Mouse (Mus musculus): ENCODE results near the gene Tubb2b. TPM values are rescaled to one million over a fixed set of nuclear protein-coding genes. Genes with fewer than 3 reads are reported as not detected.
A peak's percentile ranks its signal among the peaks of the same experiment; 100 is the strongest.

The Tubb2b gene
- total RNA-seq, 1 experiment, result 139 TPM

GRCm38 (mm10) chr13:34112369-34113081 lies 17.7 kb downstream of the Tubb2b start:
- no peaks in the 10 kb centered on the region for H3K9me3 ChIP-seq (ENCODE audit: control insufficient read depth, insufficient read depth, low read depth, low read length)
- TF ChIP-seq ZNF384 (IDR thresholded peaks at IDR 0.05; ENCODE audit: low read depth, low read length), result no peak
- no peak for TF ChIP-seq MAFK (IDR thresholded peaks at IDR 0.05; ENCODE audit: insufficient read depth, low read depth, low read length)
- TF ChIP-seq ZC3H11A (IDR thresholded peaks at IDR 0.05; ENCODE audit: borderline replicate concordance, low read depth, low read length), result no peak
- no peak for TF ChIP-seq CHD2 (IDR thresholded peaks at IDR 0.05; ENCODE audit: low read depth, low read length)
- no peak for TF ChIP-seq HCFC1 (IDR thresholded peaks at IDR 0.05; ENCODE audit: borderline replicate concordance, insufficient read depth, low read length)
- DNase-seq (ENCODE audit: low read depth, low spot score), result no peak
- H3K9ac ChIP-seq (ENCODE audit: insufficient read depth, low read depth, low read length, poor library complexity, severe bottlenecking), result no peak overlapping the region
- H3K4me1 ChIP-seq (ENCODE audit: control insufficient read depth in 2 of 2, insufficient read depth in 2 of 2, low read length in 2 of 2, poor library complexity in 1 of 2), result peaks cover 9 to 25% of the 10 kb centered on the region in 2 experiments
- H3K36me3 ChIP-seq (ENCODE audit: control insufficient read depth, insufficient read depth, low read length, poor library complexity, severe bottlenecking), result no peaks in the 10 kb centered on the region
- H3K4me3 ChIP-seq (ENCODE audit: insufficient read depth in 1 of 2, low read depth in 1 of 2, low read length in 2 of 2, poor library complexity in 1 of 2, severe bottlenecking in 1 of 2), result no peak overlapping the region
- H3K27ac ChIP-seq (ENCODE audit: insufficient read depth, low read depth, low read length, poor library complexity, severe bottlenecking), result no peak overlapping the region; the same call in 1 of the 2 replicates
- in situ Hi-C loops (cut with MboI; ENCODE audit: low sequenced_read_pairs in 2 of 2, unreplicated experiment in 2 of 2), result no loop called here

GRCm38 (mm10) chr13:34111878-34112277 lies 18.4 kb downstream of the Tubb2b start:
- Histone ChIP-seq H3K27ac (ENCODE audit: insufficient read depth, low read depth, low read length, poor library complexity, severe bottlenecking) (no peak overlapping the region), H3K9me3 (ENCODE audit: control insufficient read depth, insufficient read depth, low read depth, low read length) (no peaks in the 10 kb centered on the region), H3K4me1 (ENCODE audit: control insufficient read depth in 2 of 2, insufficient read depth in 2 of 2, low read length in 2 of 2, poor library complexity in 1 of 2) (peaks cover 9 to 25% of the 10 kb centered on the region in 2 experiments), H3K4me3 (ENCODE audit: insufficient read depth in 1 of 2, low read depth in 1 of 2, low read length in 2 of 2, poor library complexity in 1 of 2, severe bottlenecking in 1 of 2) (no peak overlapping the region), H3K9ac (ENCODE audit: insufficient read depth, low read depth, low read length, poor library complexity, severe bottlenecking) (no peak overlapping the region), H3K36me3 (ENCODE audit: control insufficient read depth, insufficient read depth, low read length, poor library complexity, severe bottlenecking) (no peaks in the 10 kb centered on the region)
- in situ Hi-C loops (cut with MboI; ENCODE audit: low sequenced_read_pairs in 2 of 2, unreplicated experiment in 2 of 2), result no loop called here
- TF ChIP-seq HCFC1 (IDR thresholded peaks at IDR 0.05; ENCODE audit: borderline replicate concordance, insufficient read depth, low read length) (no peak), ZC3H11A (IDR thresholded peaks at IDR 0.05; ENCODE audit: borderline replicate concordance, low read depth, low read length) (no peak), CHD2 (IDR thresholded peaks at IDR 0.05; ENCODE audit: low read depth, low read length) (no peak), ZNF384 (IDR thresholded peaks at IDR 0.05; ENCODE audit: low read depth, low read length) (no peak), MAFK (IDR thresholded peaks at IDR 0.05; ENCODE audit: insufficient read depth, low read depth, low read length) (no peak)
- DNase-seq (ENCODE audit: low read depth, low spot score), result no peak

GRCm38 (mm10) chr13:34111019-34111418 lies 19.2 kb downstream of the Tubb2b start:
- TF ChIP-seq HCFC1 (IDR thresholded peaks at IDR 0.05; ENCODE audit: borderline replicate concordance, insufficient read depth, low read length) (no peak), CHD2 (IDR thresholded peaks at IDR 0.05; ENCODE audit: low read depth, low read length) (no peak), MAFK (IDR thresholded peaks at IDR 0.05; ENCODE audit: insufficient read depth, low read depth, low read length) (no peak), ZNF384 (IDR thresholded peaks at IDR 0.05; ENCODE audit: low read depth, low read length) (no peak), ZC3H11A (IDR thresholded peaks at IDR 0.05; ENCODE audit: borderline replicate concordance, low read depth, low read length) (no peak)
- Histone ChIP-seq H3K9ac (ENCODE audit: insufficient read depth, low read depth, low read length, poor library complexity, severe bottlenecking) (no peak overlapping the region), H3K9me3 (ENCODE audit: control insufficient read depth, insufficient read depth, low read depth, low read length) (no peaks in the 10 kb centered on the region), H3K36me3 (ENCODE audit: control insufficient read depth, insufficient read depth, low read length, poor library complexity, severe bottlenecking) (no peaks in the 10 kb centered on the region), H3K4me1 (ENCODE audit: control insufficient read depth in 2 of 2, insufficient read depth in 2 of 2, low read length in 2 of 2, poor library complexity in 1 of 2) (peaks cover 9 to 25% of the 10 kb centered on the region in 2 experiments), H3K4me3 (ENCODE audit: insufficient read depth in 1 of 2, low read depth in 1 of 2, low read length in 2 of 2, poor library complexity in 1 of 2, severe bottlenecking in 1 of 2) (no peak overlapping the region), H3K27ac (ENCODE audit: insufficient read depth, low read depth, low read length, poor library complexity, severe bottlenecking) (peak overlapping the region; percentile 60; the same call in 1 of the 2 replicates)
- in situ Hi-C loops (cut with MboI; ENCODE audit: low sequenced_read_pairs in 2 of 2, unreplicated experiment in 2 of 2), result no loop called here
- DNase-seq (ENCODE audit: low read depth, low spot score), result no peak

- peak; percentile 87 for DNase-seq (ENCODE audit: low read depth, low spot score)
- peaks cover 9 to 25% of the 10 kb centered on the region in 2 experiments for H3K4me1 ChIP-seq (ENCODE audit: control insufficient read depth in 2 of 2, insufficient read depth in 2 of 2, low read length in 2 of 2, poor library complexity in 1 of 2)
- H3K9me3 ChIP-seq (ENCODE audit: control insufficient read depth, insufficient read depth, low read depth, low read length), result no peaks in the 10 kb centered on the region
- H3K9ac ChIP-seq (ENCODE audit: insufficient read depth, low read depth, low read length, poor library complexity, severe bottlenecking), result no peak overlapping the region
- 0 out of 2 replicates have a peak, but pooled peaks have one; percentile 8 for TF ChIP-seq HCFC1 (IDR thresholded peaks at IDR 0.05; ENCODE audit: borderline replicate concordance, insufficient read depth, low read length)
- TF ChIP-seq ZNF384 (IDR thresholded peaks at IDR 0.05; ENCODE audit: low read depth, low read length), result no peak
- no peak for TF ChIP-seq ZC3H11A (IDR thresholded peaks at IDR 0.05; ENCODE audit: borderline replicate concordance, low read depth, low read length)
- TF ChIP-seq CHD2 (IDR thresholded peaks at IDR 0.05; ENCODE audit: low read depth, low read length), result peak; percentile 30; the same call in 1 of the 2 replicates
- 0 out of 2 replicates have a peak, but pooled peaks have one; percentile 20 for TF ChIP-seq MAFK (IDR thresholded peaks at IDR 0.05; ENCODE audit: insufficient read depth, low read depth, low read length)
- in situ Hi-C loops (cut with MboI; ENCODE audit: low sequenced_read_pairs in 2 of 2, unreplicated experiment in 2 of 2), result no loop called here
- peak overlapping the region; percentile 84 for H3K27ac ChIP-seq (ENCODE audit: insufficient read depth, low read depth, low read length, poor library complexity, severe bottlenecking)
- H3K4me3 ChIP-seq (ENCODE audit: insufficient read depth in 1 of 2, low read depth in 1 of 2, low read length in 2 of 2, poor library complexity in 1 of 2, severe bottlenecking in 1 of 2), result no peak overlapping the region
- no peaks in the 10 kb centered on the region for H3K36me3 ChIP-seq (ENCODE audit: control insufficient read depth, insufficient read depth, low read length, poor library complexity, severe bottlenecking)
Observed at GRCm38 (mm10) chr13:34109677-34110058, 20.6 kb downstream of the Tubb2b start.
